Mouse (Mus musculus): Measurements from ENCODE around the gene Pip4k2a.
A peak's percentile ranks its signal among the peaks of the same experiment; 100 is the strongest.

Gene Pip4k2a

GRCm38 (mm10) chr2:18891991-18892537 lies 105.9 kb downstream of the Pip4k2a start:
- peak in 1 of 2 experiments; percentile 19 for DNase-seq

- DNase-seq, result no peak
Measured at GRCm38 (mm10) chr2:18890227-18891001, 107.5 kb downstream of the Pip4k2a start.

- peak in 1 of 2 experiments; percentile 11 for DNase-seq
Measured at GRCm38 (mm10) chr2:18884277-18884676, 113.6 kb downstream of the Pip4k2a start.

DNA sequence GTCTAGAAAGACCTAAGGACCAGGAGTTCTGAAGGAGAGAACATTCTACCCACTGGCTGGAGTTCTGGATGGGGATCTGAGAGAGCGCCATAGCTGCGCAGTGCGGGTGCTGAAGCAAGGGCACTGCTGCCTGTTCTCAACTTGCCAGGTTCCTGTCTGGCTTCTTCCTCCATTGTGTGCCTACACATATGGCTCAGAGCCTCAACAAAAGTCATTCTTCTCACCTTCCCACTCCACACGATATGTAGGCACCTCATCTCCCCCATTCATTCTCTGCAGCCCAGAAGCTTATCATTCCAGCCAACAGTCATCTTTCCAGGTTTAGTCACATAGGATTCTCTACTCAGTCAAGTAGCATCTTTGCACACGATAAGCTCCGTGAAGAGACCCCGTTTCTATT lies 123.3 kb downstream of the Pip4k2a start:
- no peak for DNase-seq

GRCm38 (mm10) chr2:18874063-18874462 lies 123.9 kb downstream of the Pip4k2a start:
- DNase-seq, result no peak

GRCm38 (mm10) chr2:18873440-18873839 lies 124.5 kb downstream of the Pip4k2a start:
- DNase-seq, result no peak

DNA sequence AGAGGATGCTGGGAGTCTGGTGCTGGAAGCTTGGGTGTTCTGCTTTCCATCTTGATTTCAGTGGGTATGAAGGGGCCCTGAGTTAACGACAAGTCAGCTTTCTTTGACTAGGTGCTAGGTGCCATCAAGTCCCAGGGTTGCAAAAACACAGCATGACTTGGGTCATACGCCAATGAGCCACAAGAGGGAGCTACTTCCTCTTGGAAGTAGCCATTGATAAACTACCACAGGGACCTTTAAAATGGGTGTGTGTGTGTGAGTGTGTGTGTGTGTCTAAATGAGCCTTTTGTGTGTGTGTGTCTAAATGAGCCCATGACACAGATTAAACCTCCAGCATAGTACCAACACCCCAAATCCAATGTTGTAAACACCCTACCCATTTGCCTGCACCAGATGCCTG lies 125.1 kb downstream of the Pip4k2a start:
- peak; percentile 72 to 89 for DNase-seq

- DNase-seq, result no peak
Measured at GRCm38 (mm10) chr2:18871087-18871486, 126.8 kb downstream of the Pip4k2a start.

DNA sequence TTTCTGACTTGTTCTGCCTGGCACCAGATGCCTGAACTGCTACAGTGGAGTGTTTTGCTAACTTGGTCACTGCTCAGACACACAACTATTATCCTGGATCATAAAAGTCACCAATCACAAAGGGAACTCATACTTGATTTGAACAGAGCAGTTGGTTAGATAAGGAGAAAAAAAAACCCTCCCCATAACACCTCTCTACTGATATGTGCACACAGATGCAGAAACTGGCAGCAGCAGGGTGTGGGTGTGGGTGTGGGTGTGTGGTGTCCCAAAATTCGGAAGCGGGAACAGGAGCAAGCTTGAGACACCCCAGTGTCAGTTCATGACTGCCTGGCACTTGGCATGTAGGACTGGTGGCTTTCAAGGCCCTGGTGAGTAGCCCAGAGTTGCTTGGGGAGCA lies 130.9 kb downstream of the Pip4k2a start:
- no peak for DNase-seq

GRCm38 (mm10) chr2:18864719-18865118 lies 133.2 kb downstream of the Pip4k2a start:
- no peak for DNase-seq

DNA sequence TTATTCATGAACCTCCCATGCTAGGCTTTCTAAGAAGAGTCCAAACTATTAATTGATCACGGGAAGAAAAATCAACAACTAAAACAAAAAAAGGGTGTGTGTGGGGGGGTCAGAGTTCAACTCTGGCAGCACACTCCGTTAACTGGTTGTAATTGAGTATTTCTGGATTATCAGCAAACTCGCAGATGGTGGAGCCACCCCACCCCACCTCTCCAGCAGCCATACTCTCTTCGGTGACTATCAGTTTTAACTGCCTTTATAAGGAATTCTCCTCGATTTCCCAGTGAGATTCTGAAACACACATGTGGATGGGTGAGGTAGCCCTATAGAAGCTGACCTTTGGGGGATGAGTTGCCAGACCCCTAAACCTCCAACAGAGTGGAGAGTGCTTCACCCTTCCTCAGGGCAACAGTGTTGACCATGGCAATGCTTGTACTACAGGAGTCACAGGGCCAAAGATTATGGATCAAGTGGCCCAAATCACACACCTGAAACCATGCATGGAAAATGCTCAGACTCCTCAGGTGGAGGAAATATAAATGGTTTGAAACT lies 136.2 kb downstream of the Pip4k2a start:
- no peak for DNase-seq

DNA sequence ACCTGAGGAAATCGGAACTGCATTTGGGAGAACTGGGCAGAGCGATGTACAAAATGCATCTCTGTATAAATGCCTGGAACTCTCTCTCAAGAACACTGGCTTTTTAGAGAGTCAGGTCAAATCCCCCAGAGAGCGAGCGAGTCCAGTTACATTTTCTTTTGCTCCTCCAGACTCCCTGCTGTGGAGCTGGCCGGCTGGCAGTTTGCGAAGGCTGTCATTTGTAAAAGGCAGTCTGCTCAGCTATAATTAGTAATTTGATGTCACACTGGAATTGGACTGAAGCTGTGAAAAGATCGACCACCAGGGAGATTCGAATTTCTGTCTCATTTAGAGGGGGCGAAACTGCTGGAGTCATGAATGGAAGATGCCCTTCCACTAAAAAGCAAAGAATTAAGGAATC lies 137.2 kb downstream of the Pip4k2a start:
- no peak for DNase-seq

DNA sequence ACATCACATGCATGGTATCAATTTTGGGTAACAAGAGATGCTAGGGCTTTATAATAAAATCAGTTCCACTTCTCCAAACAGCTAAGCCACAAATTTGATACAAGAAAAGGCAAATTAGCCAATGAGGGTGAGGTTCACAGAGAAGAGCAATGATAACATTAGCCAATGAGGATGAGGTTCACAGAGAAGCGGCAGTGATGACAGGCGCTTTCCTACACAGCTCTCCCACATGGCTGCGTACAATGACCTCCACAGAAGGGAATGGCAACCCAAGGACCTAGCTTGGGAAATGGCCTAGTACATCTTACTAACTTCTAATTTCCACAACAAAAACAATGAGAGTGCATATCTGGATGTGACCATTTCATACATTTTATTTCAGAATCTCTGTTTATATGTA lies 140.0 kb downstream of the Pip4k2a start:
- DNase-seq, result no peak

- no peak for DNase-seq
Measured at GRCm38 (mm10) chr2:18856461-18856860, 141.5 kb downstream of the Pip4k2a start.

- no peak for DNase-seq
Measured at GRCm38 (mm10) chr2:18855246-18855645, 142.7 kb downstream of the Pip4k2a start.

DNA sequence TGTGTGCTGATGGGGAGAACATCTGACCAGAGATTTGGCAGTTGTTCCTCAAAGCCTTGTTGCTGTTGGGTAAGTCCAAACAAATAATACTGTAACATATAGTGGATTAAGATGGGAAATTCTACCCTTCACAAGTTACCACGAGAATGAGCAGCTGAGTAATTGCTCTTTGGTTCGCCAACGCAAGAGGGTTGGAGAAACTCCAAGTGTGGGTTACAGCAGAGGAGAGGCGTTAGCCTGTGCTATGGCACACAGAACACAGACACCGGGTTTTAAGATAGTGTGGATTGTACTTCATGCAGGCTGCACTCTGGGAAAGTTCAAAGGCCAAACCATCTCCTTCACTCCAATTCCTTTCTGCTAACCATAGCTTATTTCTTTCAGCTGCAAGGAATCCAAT lies 144.6 kb downstream of the Pip4k2a start:
- DNase-seq, result no peak

DNA sequence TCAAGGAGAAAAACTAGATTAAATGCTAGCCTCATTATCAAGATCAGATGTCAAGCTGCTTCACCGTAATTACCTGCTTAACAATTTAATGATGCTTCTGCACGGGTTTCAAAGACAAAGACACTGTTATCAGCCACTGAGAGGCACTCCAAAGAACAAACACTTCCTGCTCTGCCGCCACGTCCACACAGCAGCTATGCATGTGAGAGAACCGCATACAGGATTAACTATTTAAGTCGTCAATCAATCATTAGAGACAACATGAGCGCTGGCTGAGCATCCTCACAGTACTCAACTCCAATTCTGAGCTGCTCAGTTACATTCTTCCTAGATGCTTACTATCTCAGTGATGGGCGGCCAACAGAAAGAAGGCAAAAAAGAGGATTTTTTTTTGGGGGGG lies 147.3 kb downstream of the Pip4k2a start:
- DNase-seq, result no peak

- DNase-seq, result no peak
Measured at GRCm38 (mm10) chr2:18848074-18848629, 149.8 kb downstream of the Pip4k2a start.

GRCm38 (mm10) chr2:18842527-18842926 lies 155.4 kb downstream of the Pip4k2a start:
- no peak for DNase-seq

- no peak for DNase-seq
Measured at GRCm38 (mm10) chr2:18841051-18841450, 156.9 kb downstream of the Pip4k2a start.

DNA sequence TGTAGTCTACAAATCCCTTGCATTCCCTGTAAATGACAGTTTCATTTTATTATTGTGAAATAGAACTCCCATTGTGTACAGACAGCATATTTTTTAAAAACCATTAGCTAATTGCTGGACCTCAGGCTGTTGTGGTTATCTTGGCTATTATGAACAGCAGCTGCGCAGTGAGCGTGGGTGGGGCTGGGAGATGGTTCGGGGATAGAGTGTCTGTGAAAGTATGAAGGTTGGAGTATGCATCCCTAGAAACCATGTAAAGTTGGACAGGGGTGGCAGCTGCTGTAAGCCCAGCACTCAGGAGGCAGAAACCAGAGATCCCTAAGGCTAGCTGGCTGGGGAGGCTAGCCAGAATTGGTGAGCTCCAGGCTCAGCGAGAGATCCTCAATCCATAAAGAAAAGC lies 158.4 kb downstream of the Pip4k2a start:
- no peak for DNase-seq

GRCm38 (mm10) chr2:18835266-18835908 lies 162.5 kb downstream of the Pip4k2a start:
- DNase-seq, result no peak

DNA sequence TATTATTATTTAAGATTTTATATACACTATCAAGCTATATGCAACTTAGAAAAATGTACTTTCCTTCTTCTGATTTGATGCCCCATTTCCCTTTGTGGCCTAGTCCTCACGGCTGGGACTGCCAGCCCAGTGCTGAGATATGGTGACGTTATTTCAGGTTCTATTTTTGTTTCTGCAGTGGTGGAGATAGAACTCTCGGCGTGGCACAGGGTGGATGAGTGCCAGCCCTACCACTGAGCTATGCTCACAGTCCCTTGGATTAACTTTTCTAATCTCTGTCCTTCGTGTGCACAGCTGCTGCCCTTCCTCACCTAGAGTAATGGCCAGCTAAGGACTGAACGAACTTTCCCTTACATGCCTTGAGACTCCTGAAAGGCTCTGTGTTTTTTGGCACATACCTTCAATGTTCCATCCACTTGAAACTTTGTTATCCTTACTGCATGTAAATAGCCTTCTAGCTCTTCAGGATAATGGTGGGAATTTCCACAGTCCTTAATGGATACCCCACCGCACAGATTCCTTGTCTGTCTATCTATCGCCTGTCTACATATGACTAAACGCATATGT lies 164.8 kb downstream of the Pip4k2a start:
- no peak for DNase-seq

Measured in kidney, postnatal 36 days (tissue).